Mouse (Mus musculus) forebrain, embryonic 14.5 days (tissue): ENCODE data around the gene Ankrd27. TPM values are rescaled to one million over a fixed set of nuclear protein-coding genes. Genes with fewer than 3 reads are reported as not detected.

ENCODE experiments used
- ATAC-seq: fragments of 200-750 bp; cut with Nextera tagmentation; 2 replicates; pipeline ENCODE4 v1.8.0; 2017; ENCODE audit warnings: mild to moderate bottlenecking, moderate library complexity
- DNase-seq: peaks from one replicate; pipeline ENCODE4 v3.0.0-alpha.2; 2015; ENCODE audit warnings: low spot score
- H3K27ac ChIP-seq: fragments of 300-500 bp; sonication (generic); 2 replicates; pipeline ENCODE4 v1.5.1; 2014; ENCODE audit warnings: low read depth, mild to moderate bottlenecking, control low read depth, low read length, moderate library complexity
- H3K27me3 ChIP-seq: fragments of 300-500 bp; sonication (generic); replicated peaks from 2 replicates; pipeline ENCODE4 v1.6.1; 2014; ENCODE audit warnings: low read length, control low read depth, mixed read lengths; ENCODE audit not compliant: control insufficient read depth, insufficient read depth
- H3K36me3 ChIP-seq: fragments of 300-500 bp; sonication (generic); 2 replicates; pipeline ENCODE4 v1.6.1; 2014; ENCODE audit warnings: low read length, control low read depth; ENCODE audit not compliant: control insufficient read depth, insufficient read depth
- H3K4me1 ChIP-seq: fragments of 300-500 bp; sonication (generic); 2 replicates; pipeline ENCODE4 v1.6.1; 2014; ENCODE audit warnings: antibody characterized with exemption, low read length, control low read depth; ENCODE audit not compliant: control insufficient read depth, insufficient read depth
- H3K4me2 ChIP-seq: fragments of 300-500 bp; sonication (generic); 2 replicates; pipeline ENCODE4 v1.6.1; 2014; ENCODE audit warnings: mild to moderate bottlenecking, control low read depth, low read length
- H3K4me3 ChIP-seq: fragments of 300-500 bp; sonication (generic); 2 replicates; pipeline ENCODE4 v1.5.1; 2014; ENCODE audit warnings: low read depth, low read length, control low read depth
- H3K9ac ChIP-seq: fragments of 300-500 bp; sonication (generic); 2 replicates; pipeline ENCODE4 v1.6.1; 2014; ENCODE audit warnings: mild to moderate bottlenecking, low read length, control low read depth, moderate library complexity
- H3K9me3 ChIP-seq: fragments of 300-500 bp; sonication (generic); replicated peaks from 2 replicates; pipeline ENCODE4 v1.6.1; 2016; ENCODE audit warnings: low read length, control low read depth, mixed read lengths; ENCODE audit not compliant: control insufficient read depth
- WGBS: fragments of 180-500 bp; shearing (Covaris S2); extraction: QIAGEN DNeasy Blood & Tissue Kit; methylation state at CpG from one replicate; pipeline ENCODE4 v1.1.7; 2014; 5-methylcytosine and 5-hydroxymethylcytosine counted together
- polyA plus RNA-seq: library from polyadenylated mRNA; unstranded; fragments of >200 nt; fragmentation: Nextera tagmentation; extraction: Ambion mirVana; gene quantifications from 2 replicates; pipeline ENCODE4 v1.2.1, GENCODE M21; 2014

Ankrd27 gene
- polyA plus RNA-seq, 1 experiment from 2014 or later: 21.8 TPM

DNA sequence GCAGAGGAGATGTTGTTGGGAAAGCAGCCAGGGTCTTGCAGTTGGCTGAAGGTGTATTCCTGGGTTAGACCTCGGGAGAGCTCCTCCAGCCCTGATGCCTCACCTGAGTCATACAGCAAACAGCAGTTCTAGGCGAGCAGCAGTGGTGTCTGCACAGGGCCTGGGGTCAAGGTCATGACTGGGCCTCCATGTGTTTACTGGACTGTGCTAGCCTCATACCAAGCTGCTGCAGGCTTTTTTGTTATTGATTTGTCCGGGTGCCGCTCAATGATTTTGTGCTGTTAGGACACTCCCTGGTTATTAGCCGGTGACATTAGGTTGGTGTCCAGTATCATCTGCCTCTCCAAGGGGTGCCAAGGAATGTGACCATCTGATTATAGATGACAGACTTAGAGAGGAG is 1.7 kb downstream of the Ankrd27 start:
- 92% methylated on average over 5 of the region's 5 CpGs for WGBS
- H3K27ac ChIP-seq: no peak overlapping the region
- no peak for DNase-seq

DNA sequence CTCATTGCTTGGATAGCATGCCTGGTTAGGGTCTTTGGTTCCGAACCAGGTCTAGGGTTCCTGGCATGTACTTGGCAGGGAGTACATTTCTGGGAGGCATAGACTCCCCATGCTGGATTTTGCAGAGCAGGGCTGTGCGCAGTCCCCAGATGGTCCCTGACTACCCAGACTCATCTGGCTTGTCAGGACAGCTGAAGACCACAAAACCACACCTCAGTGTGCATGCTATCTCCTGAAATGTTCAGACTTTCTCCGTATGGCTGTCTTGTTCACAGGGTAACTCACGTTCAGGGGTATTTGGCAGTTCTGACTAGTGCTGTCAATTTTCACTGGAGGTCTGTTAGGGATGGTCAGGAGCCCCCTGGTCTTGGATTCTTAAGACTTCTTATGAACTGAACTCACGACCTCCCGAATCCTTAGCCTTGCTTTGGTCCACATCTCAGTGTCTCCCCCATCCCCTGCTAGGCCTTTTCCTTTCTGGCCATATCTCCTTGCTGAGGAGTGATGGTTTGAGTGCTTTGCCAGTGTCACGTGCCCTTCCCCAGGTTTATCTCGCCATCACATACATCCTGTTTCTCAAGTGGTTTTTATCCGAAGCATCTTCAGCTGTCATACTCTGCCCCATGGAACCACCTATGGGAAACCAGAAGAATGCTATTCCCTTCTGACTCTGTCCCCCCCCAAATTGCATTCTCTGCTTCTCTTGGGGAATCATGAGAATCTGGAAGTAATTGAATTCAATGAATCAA is 2.8 kb downstream of the Ankrd27 start:
- Histone ChIP-seq H3K36me3 (peaks cover 18% of the 10 kb centered on the region), H3K4me1 (peaks cover 9% of the 10 kb centered on the region), H3K27me3 (peaks cover 15% of the 10 kb centered on the region), H3K9ac (no peak overlapping the region), H3K27ac (no peak overlapping the region), H3K4me2 (no peak overlapping the region), H3K4me3 (no peak overlapping the region), H3K9me3 (no peaks in the 10 kb centered on the region)
- DNase-seq (no peak), ATAC-seq (no peak)
- WGBS: 91% methylated on average over 9 of the region's 9 CpGs

More for the DNA sequence above, 1.7 kb downstream of the Ankrd27 start:
- Histone ChIP-seq H3K9me3 (no peaks in the 10 kb centered on the region), H3K27me3 (peaks cover 26% of the 10 kb centered on the region), H3K4me2 (no peak overlapping the region), H3K36me3 (peaks cover 7% of the 10 kb centered on the region), H3K9ac (no peak overlapping the region), H3K4me1 (peaks cover 9% of the 10 kb centered on the region), H3K4me3 (no peak overlapping the region)
- ATAC-seq: no peak

DNA sequence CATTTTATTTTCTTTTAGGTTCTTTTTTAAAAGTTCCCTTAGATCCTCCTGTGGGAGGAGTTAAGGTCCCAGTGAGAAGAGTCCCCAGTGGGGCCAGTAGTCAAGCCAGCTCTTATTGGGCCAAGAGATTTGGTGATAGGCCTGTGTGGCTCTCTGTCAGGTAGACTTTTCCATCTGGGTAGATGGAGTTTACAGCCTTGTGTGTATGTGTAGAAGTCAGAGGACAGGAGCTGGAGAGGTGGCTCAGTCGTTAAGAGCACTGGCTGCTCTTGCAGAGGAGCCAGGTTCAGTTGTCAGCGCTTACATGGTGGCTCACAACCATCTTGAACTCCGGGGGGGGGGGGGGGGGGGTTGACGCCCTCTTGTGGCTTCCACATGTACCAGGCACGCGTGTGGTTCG is 3.4 kb downstream of the Ankrd27 start:
- no peak overlapping the region for H3K27ac ChIP-seq
- ATAC-seq: no peak
- no peak overlapping the region for H3K9ac ChIP-seq
- peaks cover 9% of the 10 kb centered on the region for H3K4me1 ChIP-seq
- peaks cover 9% of the 10 kb centered on the region for H3K27me3 ChIP-seq
- no peak overlapping the region for H3K4me3 ChIP-seq
- 79% methylated on average over 6 of the region's 7 CpGs for WGBS
- H3K9me3 ChIP-seq: no peaks in the 10 kb centered on the region
- no peak overlapping the region for H3K4me2 ChIP-seq
- H3K36me3 ChIP-seq: peaks cover 18% of the 10 kb centered on the region
- DNase-seq: no peak

DNA sequence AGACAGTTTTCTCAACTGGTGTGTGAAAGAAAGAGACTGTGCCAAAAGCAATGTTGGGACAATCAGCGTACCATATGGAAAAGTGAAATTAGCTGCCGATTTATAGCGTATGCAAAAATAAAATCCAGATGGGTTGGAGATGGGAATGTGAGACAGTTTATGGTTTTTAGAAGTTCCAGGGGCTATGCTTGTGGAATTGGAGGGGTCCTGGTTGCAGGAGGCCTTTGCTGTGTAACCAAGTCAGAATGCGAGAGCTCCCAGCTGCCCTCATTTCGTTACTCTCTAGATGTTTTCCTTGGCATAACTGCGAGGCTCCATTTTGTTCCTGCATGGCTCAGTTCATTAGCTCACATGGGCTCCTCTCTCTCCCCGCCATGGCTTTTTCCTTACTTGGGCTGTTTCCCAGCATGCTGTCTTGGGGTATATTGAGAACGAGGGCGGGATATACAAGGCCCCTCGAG is 4.7 kb downstream of the Ankrd27 start:
- Histone ChIP-seq H3K36me3 (peaks cover 22% of the 10 kb centered on the region), H3K4me1 (peaks cover 6% of the 10 kb centered on the region), H3K4me2 (no peak overlapping the region), H3K9me3 (no peaks in the 10 kb centered on the region), H3K4me3 (no peak overlapping the region), H3K27me3 (no peaks in the 10 kb centered on the region), H3K27ac (peak overlapping the region; percentile 63; the same call in 1 of the 2 replicates), H3K9ac (no peak overlapping the region)
- WGBS: 78% methylated on average over 10 of the region's 10 CpGs
- DNase-seq: peak; percentile 69
- no peak for ATAC-seq

DNA sequence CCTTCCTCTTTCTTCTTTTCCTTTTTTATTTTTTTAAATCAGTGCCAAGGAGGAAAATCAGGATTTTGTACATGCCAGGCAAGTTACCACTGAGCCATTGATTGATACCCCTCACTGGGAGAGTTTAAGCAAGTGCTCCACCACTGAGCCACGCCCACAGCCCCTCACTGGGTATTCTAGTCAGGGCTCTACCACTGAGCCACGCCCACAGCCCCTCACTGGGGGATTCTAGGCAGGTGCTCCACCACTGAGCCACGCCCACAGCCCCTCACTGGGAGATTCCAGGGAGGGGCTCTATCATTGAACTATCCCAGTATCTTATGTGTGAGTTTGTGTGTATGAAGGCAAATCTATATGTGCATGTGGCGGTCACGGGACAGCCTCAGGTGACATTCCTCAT is 8.3 kb downstream of the Ankrd27 start:
- Histone ChIP-seq H3K9me3 (no peaks in the 10 kb centered on the region), H3K4me2 (no peak overlapping the region), H3K4me1 (no peaks in the 10 kb centered on the region), H3K9ac (no peak overlapping the region), H3K27me3 (no peaks in the 10 kb centered on the region), H3K36me3 (peaks cover 31% of the 10 kb centered on the region), H3K27ac (no peak overlapping the region), H3K4me3 (no peak overlapping the region)
- ATAC-seq: no peak
- WGBS: 84% methylated on average over 5 of the region's 5 CpGs
- no peak for DNase-seq

DNA sequence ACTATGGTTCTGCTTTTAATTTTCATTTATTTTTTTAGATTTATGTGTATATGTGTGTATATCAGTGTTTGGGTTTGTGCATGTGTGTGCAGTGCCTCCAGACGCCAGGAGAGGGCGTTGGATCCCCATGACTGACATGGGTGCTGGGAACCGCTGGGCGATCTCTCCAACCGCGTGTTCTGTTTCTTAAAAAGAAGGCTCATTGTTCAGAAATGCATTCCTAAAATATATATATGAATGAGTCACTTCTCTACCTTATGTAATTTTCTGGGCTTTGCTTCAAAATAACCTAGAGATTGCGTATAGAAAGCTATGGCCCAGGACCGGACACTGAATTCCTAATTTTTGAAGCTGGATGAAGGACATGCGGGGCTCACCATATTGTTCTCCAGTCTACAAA is 13.4 kb downstream of the Ankrd27 start:
- H3K27me3 ChIP-seq: no peaks in the 10 kb centered on the region

DNA sequence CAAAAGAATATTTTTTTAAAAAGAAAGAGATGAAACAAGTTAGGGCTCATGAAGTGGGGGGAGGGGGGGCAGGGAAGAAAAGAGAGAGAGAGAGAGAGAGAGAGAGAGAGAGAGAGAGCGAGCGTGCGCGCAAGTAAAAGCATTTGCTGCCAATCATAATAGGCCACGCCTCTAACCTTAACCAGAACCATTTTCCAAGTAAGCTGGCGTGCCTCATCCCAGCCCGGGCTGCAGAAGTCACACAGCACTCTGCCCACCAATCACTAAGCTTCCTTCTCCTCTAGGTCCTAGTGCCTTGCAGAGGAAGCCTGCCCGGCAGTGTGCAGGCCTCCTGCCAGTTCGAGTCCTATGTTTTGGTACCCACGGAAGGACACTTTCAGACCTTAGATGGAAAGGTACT is 14.0 kb downstream of the Ankrd27 start:
- no peaks in the 10 kb centered on the region for H3K27me3 ChIP-seq
- H3K4me1 ChIP-seq: no peaks in the 10 kb centered on the region
- H3K9me3 ChIP-seq: no peaks in the 10 kb centered on the region
- peaks cover 27% of the 10 kb centered on the region for H3K36me3 ChIP-seq
- no peak overlapping the region for H3K9ac ChIP-seq
- no peak overlapping the region for H3K27ac ChIP-seq
- H3K4me3 ChIP-seq: no peak overlapping the region
- DNase-seq (no peak), ATAC-seq (no peak)
- 93% methylated on average over 10 of the region's 10 CpGs for WGBS
- no peak overlapping the region for H3K4me2 ChIP-seq

More for the DNA sequence above, 13.4 kb downstream of the Ankrd27 start:
- no peak overlapping the region for H3K27ac ChIP-seq
- no peaks in the 10 kb centered on the region for H3K4me1 ChIP-seq
- ATAC-seq (no peak), DNase-seq (no peak)
- no peak overlapping the region for H3K4me3 ChIP-seq
- no peaks in the 10 kb centered on the region for H3K9me3 ChIP-seq
- 96% methylated on average over 9 of the region's 9 CpGs for WGBS
- no peak overlapping the region for H3K9ac ChIP-seq
- H3K36me3 ChIP-seq: peaks cover 27% of the 10 kb centered on the region
- H3K4me2 ChIP-seq: no peak overlapping the region

DNA sequence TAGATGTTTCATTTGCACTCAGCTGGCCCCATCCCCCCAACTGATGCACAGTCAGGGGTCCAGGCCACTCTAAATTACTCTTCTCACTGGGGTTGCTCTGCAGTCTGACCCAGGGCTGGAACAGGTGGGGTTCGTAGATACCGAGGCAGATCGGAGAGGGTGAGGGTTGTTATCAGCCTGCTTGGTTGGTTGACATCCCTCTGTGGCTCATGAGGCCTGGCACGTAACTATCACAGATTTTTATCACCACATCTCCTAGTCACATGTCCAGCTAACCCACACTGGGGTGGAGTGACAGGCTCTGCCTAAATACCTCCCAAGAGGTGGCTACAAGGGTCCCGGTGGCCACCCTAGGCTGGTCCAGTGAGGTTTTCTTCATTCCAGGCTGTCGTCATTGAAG is 15.1 kb downstream of the Ankrd27 start:
- Histone ChIP-seq H3K9me3 (no peaks in the 10 kb centered on the region), H3K36me3 (peaks cover 21% of the 10 kb centered on the region; the same call in 1 of the 2 replicates), H3K27me3 (no peaks in the 10 kb centered on the region), H3K4me1 (no peaks in the 10 kb centered on the region), H3K9ac (no peak overlapping the region), H3K4me2 (no peak overlapping the region), H3K4me3 (no peak overlapping the region), H3K27ac (no peak overlapping the region)
- ATAC-seq (no peak), DNase-seq (no peak)
- 93% methylated on average over 6 of the region's 6 CpGs for WGBS

DNA sequence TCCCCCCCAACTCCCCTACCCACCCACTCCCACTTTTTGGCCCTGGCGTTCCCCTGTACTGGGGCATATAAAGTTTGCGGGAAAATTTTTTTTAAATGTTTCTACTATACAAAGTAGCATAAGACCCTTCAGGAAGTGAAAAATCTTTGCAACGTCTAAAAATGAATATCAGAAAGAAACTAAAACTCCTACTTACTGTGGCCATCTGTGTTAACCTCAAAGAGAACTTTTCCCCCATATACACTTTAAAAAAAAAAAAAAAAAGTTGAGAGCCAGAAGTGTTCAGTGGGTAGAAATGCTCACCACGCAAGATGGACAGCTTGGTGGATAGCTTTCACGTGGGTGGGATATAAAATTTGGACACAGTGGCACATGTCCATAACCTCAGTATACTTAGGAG is 16.7 kb downstream of the Ankrd27 start:
- over 99% methylated on average over 5 of the region's 5 CpGs for WGBS
- Histone ChIP-seq H3K27me3 (no peaks in the 10 kb centered on the region), H3K4me3 (no peak overlapping the region), H3K4me1 (no peaks in the 10 kb centered on the region), H3K36me3 (peaks cover 24% of the 10 kb centered on the region; the same call in 1 of the 2 replicates), H3K27ac (no peak overlapping the region), H3K4me2 (no peak overlapping the region), H3K9me3 (no peaks in the 10 kb centered on the region), H3K9ac (no peak overlapping the region)
- ATAC-seq (no peak), DNase-seq (no peak)
